Mouse (Mus musculus) C2C12 (cell line): ENCODE results near the gene Bloc1s6.

Source experiments
- CEBPB ChIP-seq: IDR thresholded peaks from one replicate; pipeline ENCODE4 v1.6.1; 2011; ENCODE audit warnings: low read depth, mild to moderate bottlenecking, control low read depth, moderate library complexity
- CTCF ChIP-seq: IDR thresholded peaks from one replicate; pipeline ENCODE4 v1.5.1; 2011; ENCODE audit not compliant: control insufficient read depth, insufficient read depth, insufficient read length
- FOSL1 ChIP-seq: IDR thresholded peaks from one replicate; pipeline ENCODE4 v1.8.0; 2011; ENCODE audit warnings: mild to moderate bottlenecking, low read length; ENCODE audit not compliant: poor library complexity, insufficient read depth, severe bottlenecking
- MAX ChIP-seq: IDR thresholded peaks from one replicate; pipeline ENCODE4 v1.6.1; 2011; ENCODE audit warnings: mild to moderate bottlenecking, control low read depth
- MYOD1 ChIP-seq: IDR thresholded peaks from one replicate; pipeline ENCODE4 v1.6.1; 2011; ENCODE audit warnings: low read depth; ENCODE audit not compliant: control insufficient read depth, insufficient read length
- MYOG ChIP-seq: IDR thresholded peaks from one replicate; pipeline ENCODE4 v1.6.1; 2011; ENCODE audit not compliant: control insufficient read depth, insufficient read length; ENCODE audit errors: extremely low read depth
- USF1 ChIP-seq: IDR thresholded peaks from one replicate; pipeline ENCODE4 v1.6.1; 2011; ENCODE audit warnings: low read depth, mild to moderate bottlenecking, control low read depth, moderate library complexity

- TF ChIP-seq USF1 (no peak), CTCF (no peak), MYOD1 (no peak), MAX (peak; percentile 67), CEBPB (no peak), MYOG (no peak), FOSL1 (no peak)
Observed at GRCm38 (mm10) chr2:122716301-122716842, 21.9 kb upstream of the Bloc1s6 start.
